ENCODE assay signal across 34 mouse cellular contexts in genomic region chr6:123784857-123785256, GRCm38 (mm10). TPM values are rescaled to one million over a fixed set of nuclear protein-coding genes. Genes with fewer than 3 reads are reported as not detected.
DNase-seq lines count a peak whose midpoint lies in the region; ATAC-seq and TF ChIP-seq lines count a peak whose summit lies in the region.
"Had no signal": no experiment of that assay in that cellular context is flagged by ENCODE, and none has a peak within 500 bp of the region (broad histone marks: within the 10 kb centered on the region; RNA-seq: fewer than 3 reads in every experiment).

No protein-coding gene starts in this region.

- H3K9me3 ChIP-seq in midbrain, embryonic 14.5 days (ENCODE audit: control insufficient read depth, low read length), result no peaks in the 10 kb centered on the region
- no peaks in the 10 kb centered on the region for H3K9me3 ChIP-seq in midbrain, embryonic 16.5 days (replicated peaks; ENCODE audit: control insufficient read depth, low read length, poor library complexity, severe bottlenecking)
- H3K9me3 ChIP-seq in ES-E14 (ENCODE audit: control insufficient read depth, insufficient read depth, low read depth, low read length), result no peaks in the 10 kb centered on the region
- H3K9me3 ChIP-seq: embryonic facial prominence, embryonic 10.5 days; embryonic facial prominence, embryonic 13.5 days; forebrain, embryonic 12.5 days; forebrain, embryonic 15.5 days; heart, embryonic 12.5 days; heart, embryonic 15.5 days; hindbrain, embryonic 10.5 days; hindbrain, embryonic 15.5 days had no signal

- H3K27ac ChIP-seq in midbrain, embryonic 14.5 days (replicated peaks; ENCODE audit: low read depth, low read length), result no peak overlapping the region
- H3K27ac ChIP-seq in midbrain, embryonic 16.5 days (ENCODE audit: low read length), result no peak overlapping the region
- no peak overlapping the region for H3K27ac ChIP-seq in ES-E14 (ENCODE audit: insufficient read depth, low read depth, low read length, poor library complexity, severe bottlenecking)
- H3K27ac ChIP-seq: embryonic facial prominence, embryonic 10.5 days; embryonic facial prominence, embryonic 13.5 days; forebrain, embryonic 12.5 days; forebrain, embryonic 15.5 days; heart, embryonic 15.5 days; hindbrain, embryonic 10.5 days; hindbrain, embryonic 15.5 days had no signal

- DNase-seq in midbrain, embryonic 14.5 days, result no peak
- DNase-seq in ES-E14 (ENCODE audit: low read depth, low spot score), result no peak
- DNase-seq in MEL-GATA-1-ER (ENCODE audit: extremely low read depth, low read depth), result peak; percentile 2
- no peak for DNase-seq in ovary, postnatal 14 days (ENCODE audit: low spot score)
- DNase-seq in urinary bladder, postnatal 14 days (ENCODE audit: low spot score), result no peak
- DNase-seq: adrenal gland, adult 8-10 months; adrenal gland, postnatal 25 days; cerebellum, adult 11-12 months; cerebellum, adult 8-10 months; cerebellum, postnatal 10 days; cerebellum, postnatal 36 days; embryo, embryonic 11 days; gastrocnemius, postnatal 25 days; heart, adult 18-20 months; heart, postnatal 10 days; heart, postnatal 36 days had no signal

- WGBS in midbrain, embryonic 14.5 days, result 66% methylated on average over 2 of the region's 2 CpGs
- WGBS in midbrain, embryonic 16.5 days, result 68% methylated on average over 2 of the region's 2 CpGs

- in situ Hi-C loops in ES-E14 (cut with MboI; ENCODE audit: low sequenced_read_pairs in 2 of 2, unreplicated experiment in 2 of 2), result loop anchor here in 1 of 2 experiments (25.0 kb wide), 1 partner anchor 102 kb away; no protein-coding TSS in a partner anchor

- H3K4me1 ChIP-seq in midbrain, embryonic 14.5 days (ENCODE audit: control insufficient read depth, insufficient read depth, low read length), result no peaks in the 10 kb centered on the region
- H3K4me1 ChIP-seq in midbrain, embryonic 16.5 days (ENCODE audit: control insufficient read depth, insufficient read depth, low read length), result no peaks in the 10 kb centered on the region
- H3K4me1 ChIP-seq in ES-E14 (ENCODE audit: control insufficient read depth in 2 of 2, insufficient read depth in 2 of 2, low read length in 2 of 2, poor library complexity in 1 of 2), result no peaks in the 10 kb centered on the region
- H3K4me1 ChIP-seq: embryonic facial prominence, embryonic 10.5 days; embryonic facial prominence, embryonic 13.5 days; forebrain, embryonic 12.5 days; forebrain, embryonic 15.5 days; heart, embryonic 12.5 days; heart, embryonic 15.5 days; hindbrain, embryonic 10.5 days; hindbrain, embryonic 15.5 days had no signal

- no peaks in the 10 kb centered on the region for H3K27me3 ChIP-seq in midbrain, embryonic 14.5 days (ENCODE audit: control insufficient read depth, insufficient read depth, low read length)
- H3K27me3 ChIP-seq in midbrain, embryonic 16.5 days (ENCODE audit: control insufficient read depth, insufficient read depth, low read depth, low read length), result no peaks in the 10 kb centered on the region
- H3K27me3 ChIP-seq: embryonic facial prominence, embryonic 13.5 days; forebrain, embryonic 12.5 days; forebrain, embryonic 15.5 days; heart, embryonic 12.5 days; heart, embryonic 15.5 days; hindbrain, embryonic 15.5 days had no signal

- ATAC-seq in midbrain, embryonic 14.5 days (ENCODE audit: low FRiP score, low TSS enrichment), result peak; percentile 40; the same call in 1 of the 2 replicates
- ATAC-seq in midbrain, embryonic 16.5 days, result no peak
- no peak for ATAC-seq in monocyte, adult 5-6 weeks (replicated peaks; ENCODE audit: insufficient number of reproducible peaks, low FRiP score, low TSS enrichment, poor library complexity, severe bottlenecking)
- ATAC-seq: forebrain, embryonic 15.5 days; intestine, postnatal 0 days had no signal

- H3K36me3 ChIP-seq in midbrain, embryonic 14.5 days (ENCODE audit: control insufficient read depth, insufficient read depth, low read length), result no peaks in the 10 kb centered on the region
- H3K36me3 ChIP-seq in midbrain, embryonic 16.5 days (ENCODE audit: control insufficient read depth, insufficient read depth, low read length), result no peaks in the 10 kb centered on the region
- no peaks in the 10 kb centered on the region for H3K36me3 ChIP-seq in ES-E14 (ENCODE audit: control insufficient read depth, insufficient read depth, low read length, poor library complexity, severe bottlenecking)
- H3K36me3 ChIP-seq: embryonic facial prominence, embryonic 10.5 days; embryonic facial prominence, embryonic 13.5 days; forebrain, embryonic 12.5 days; forebrain, embryonic 15.5 days; heart, embryonic 12.5 days; heart, embryonic 15.5 days; hindbrain, embryonic 10.5 days; hindbrain, embryonic 15.5 days had no signal

- no peak overlapping the region for H3K4me3 ChIP-seq in midbrain, embryonic 14.5 days (replicated peaks; ENCODE audit: low read depth, low read length)
- H3K4me3 ChIP-seq in midbrain, embryonic 16.5 days (ENCODE audit: low read depth, low read length), result no peak overlapping the region
- no peak overlapping the region for H3K4me3 ChIP-seq in ES-E14 (ENCODE audit: insufficient read depth in 1 of 2, low read depth in 1 of 2, low read length in 2 of 2, poor library complexity in 1 of 2, severe bottlenecking in 1 of 2)
- H3K4me3 ChIP-seq: embryonic facial prominence, embryonic 10.5 days; embryonic facial prominence, embryonic 13.5 days; erythroblast, embryonic 14.5 days; forebrain, embryonic 12.5 days; forebrain, embryonic 15.5 days; heart, embryonic 12.5 days; heart, embryonic 15.5 days; hindbrain, embryonic 10.5 days; hindbrain, embryonic 15.5 days had no signal

- H3K9ac ChIP-seq in midbrain, embryonic 14.5 days (replicated peaks; ENCODE audit: low read length), result no peak overlapping the region
- no peak overlapping the region for H3K9ac ChIP-seq in midbrain, embryonic 16.5 days (ENCODE audit: low read depth, low read length)
- H3K9ac ChIP-seq in ES-E14 (ENCODE audit: insufficient read depth, low read depth, low read length, poor library complexity, severe bottlenecking), result no peak overlapping the region
- H3K9ac ChIP-seq: embryonic facial prominence, embryonic 13.5 days; forebrain, embryonic 12.5 days; forebrain, embryonic 15.5 days; heart, embryonic 12.5 days; heart, embryonic 15.5 days; hindbrain, embryonic 15.5 days had no signal

- H3K4me2 ChIP-seq in midbrain, embryonic 14.5 days (ENCODE audit: low read length), result no peak overlapping the region
- no peak overlapping the region for H3K4me2 ChIP-seq in midbrain, embryonic 16.5 days (ENCODE audit: low read length)
- H3K4me2 ChIP-seq: embryonic facial prominence, embryonic 13.5 days; forebrain, embryonic 12.5 days; forebrain, embryonic 15.5 days; heart, embryonic 12.5 days; heart, embryonic 15.5 days; hindbrain, embryonic 15.5 days had no signal

TF ChIP-seq in ES-E14, 5 proteins besides CTCF, POLR2A, EP300 and RAD21:
- TF ChIP-seq HCFC1 (IDR thresholded peaks at IDR 0.05; ENCODE audit: borderline replicate concordance, insufficient read depth, low read length), result no peak
- TF ChIP-seq MAFK (IDR thresholded peaks at IDR 0.05; ENCODE audit: insufficient read depth, low read depth, low read length), result peak; percentile 84
- TF ChIP-seq CHD2 (IDR thresholded peaks at IDR 0.05; ENCODE audit: low read depth, low read length), result no peak
- TF ChIP-seq ZC3H11A (IDR thresholded peaks at IDR 0.05; ENCODE audit: borderline replicate concordance, low read depth, low read length), result no peak

RNA-seq across cellular contexts. Expression of gene Vmn2r24, which starts 6.2 kb away (rescaled TPM):
- polyA plus RNA-seq in midbrain, embryonic 14.5 days (2014; fragmentation: Nextera tagmentation; extraction: Ambion mirVana), result not detected in 2 replicates
- not detected in 2 replicates for polyA plus RNA-seq in midbrain, embryonic 16.5 days (2015; fragmentation: Nextera tagmentation; extraction: Ambion mirVana)
- total RNA-seq in ES-E14 (2012; rRNA removed), result not detected in 2 replicates
- total RNA-seq in monocyte, adult 5-6 weeks (2017), result not detected in 3 replicates
- total RNA-seq: adrenal gland, postnatal 25 days; CH12.LX; gastrocnemius, adult 8-10 months; gastrocnemius, postnatal 25 days; heart, adult 18-20 months; heart, postnatal 10 days; heart, postnatal 36 days had no signal
- polyA plus RNA-seq: brain, embryonic 14.5 days; cortical plate, adult 2 months; embryonic facial prominence, embryonic 10.5 days; embryonic facial prominence, embryonic 13.5 days; erythroblast, embryonic 14.5 days; forebrain, embryonic 12.5 days; forebrain, embryonic 15.5 days; gonadal fat pad, adult 2 months; heart, embryonic 12.5 days; heart, embryonic 15.5 days; hindbrain, embryonic 10.5 days; hindbrain, embryonic 15.5 days; intestine, embryonic 14.5 days; intestine, postnatal 0 days had no signal
